In the genomic region with DNA sequence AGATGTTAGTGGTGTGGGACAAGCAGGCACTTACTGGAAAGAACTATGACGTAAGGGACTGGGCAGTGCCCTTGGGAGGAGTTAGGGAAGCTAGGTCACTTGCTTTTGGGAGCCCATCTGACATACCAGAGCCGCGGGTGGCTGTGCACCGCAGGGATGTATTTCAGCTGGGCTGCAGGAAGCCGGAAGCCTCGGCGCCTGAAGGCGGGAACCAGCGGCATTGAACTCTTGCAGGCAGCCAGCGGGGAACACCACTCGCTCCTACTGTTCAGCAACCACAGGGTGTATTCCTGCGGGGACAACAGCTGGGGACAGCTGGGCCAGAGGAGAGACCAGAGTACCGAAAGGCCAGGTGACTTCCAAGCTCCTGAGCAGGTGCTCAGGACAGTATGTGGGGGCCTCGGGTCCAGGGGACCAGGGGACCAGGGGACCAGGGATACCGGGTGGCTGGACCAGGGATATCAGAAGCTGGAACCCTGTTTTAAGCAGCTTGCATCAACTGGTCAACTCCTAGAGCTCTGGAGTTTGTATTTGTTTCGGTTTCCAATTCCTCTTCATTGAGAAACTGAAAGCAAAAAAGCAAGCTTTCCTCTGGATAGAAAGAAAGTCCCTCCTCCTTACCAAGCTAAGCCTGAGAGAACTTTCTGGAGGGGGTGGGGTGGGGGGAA, we compare ENCODE assay signal across 8 mouse cellular contexts. TPM values are rescaled to one million over a fixed set of nuclear protein-coding genes. Genes with fewer than 3 reads are reported as not detected.
DNase-seq lines count a peak whose midpoint lies in the region; ATAC-seq and TF ChIP-seq lines count a peak whose summit lies in the region.

A gene (plus strand): TSS at position 120 of the 668 bp plus-strand sequence.

- peak within 1 kb of the TSS; percentile 73 for H3K9ac ChIP-seq in MEL (ENCODE audit: control insufficient read depth, low read depth, low read length, poor library complexity, severe bottlenecking)
- H3K9ac ChIP-seq in forebrain, embryonic 16.5 days (replicated peaks; ENCODE audit: low read depth, low read length) = peak within 1 kb of the TSS; percentile 59
- peak within 1 kb of the TSS; percentile 80 for H3K9ac ChIP-seq in lung, embryonic 16.5 days (ENCODE audit: low read length)

- no peak for TF ChIP-seq RAD21 in MEL (IDR thresholded peaks at IDR 0.05; ENCODE audit: low read depth, low read length)

- DNase-seq in MEL (ENCODE audit: low read depth, low spot score) = peak; percentile 82
- DNase-seq in cerebellum, adult 18-20 months = peak; percentile 14 to 20
- peak; percentile 76 to 77 for DNase-seq in heart, postnatal 36 days
- peak; percentile 24 to 39 for DNase-seq in layer of hippocampus, adult 8-10 months (ENCODE audit: low spot score in 2 of 2)
- DNase-seq in ovary, adult 18-20 months (ENCODE audit: low spot score) = peak; percentile 67
- peak; percentile 61 to 65 for DNase-seq in thymus, postnatal 10 days (ENCODE audit: low spot score in 2 of 2)

- H3K36me3 ChIP-seq in MEL (ENCODE audit: control insufficient read depth in 1 of 2, insufficient read depth in 2 of 2, low read length in 2 of 2) = no peaks in the 10 kb centered on the region
- no peaks in the 10 kb centered on the region for H3K36me3 ChIP-seq in forebrain, embryonic 16.5 days (ENCODE audit: control insufficient read depth, insufficient read depth)
- H3K36me3 ChIP-seq in lung, embryonic 16.5 days (ENCODE audit: control insufficient read depth, insufficient read depth, low read length) = no peaks in the 10 kb centered on the region

- H3K4me2 ChIP-seq in forebrain, embryonic 16.5 days (ENCODE audit: low read length) = peak within 1 kb of the TSS; percentile 71
- H3K4me2 ChIP-seq in lung, embryonic 16.5 days (ENCODE audit: low read depth, low read length) = peak within 1 kb of the TSS; percentile 92

- no peaks in the 10 kb centered on the region for H3K9me3 ChIP-seq in MEL (replicated peaks; ENCODE audit: insufficient read depth, low read length)
- H3K9me3 ChIP-seq in forebrain, embryonic 16.5 days (ENCODE audit: control insufficient read depth, low read length) = no peaks in the 10 kb centered on the region
- no peaks in the 10 kb centered on the region for H3K9me3 ChIP-seq in lung, embryonic 16.5 days (ENCODE audit: control insufficient read depth, low read length)

- peak; percentile 77 for ATAC-seq in forebrain, embryonic 16.5 days
- peak; percentile 95 for ATAC-seq in lung, embryonic 16.5 days (ENCODE audit: low read depth)

- intact Hi-C loops in heart, postnatal 36 days (cut with DNase I) = loop anchor here (2.0 kb wide), 1 partner anchor 46 kb away; a partner anchor contains a TSS

- no peaks in the 10 kb centered on the region for H3K27me3 ChIP-seq in MEL (ENCODE audit: control insufficient read depth in 1 of 2, insufficient read depth in 2 of 2, low read length in 2 of 2)
- no peaks in the 10 kb centered on the region for H3K27me3 ChIP-seq in forebrain, embryonic 16.5 days (replicated peaks; ENCODE audit: control insufficient read depth, insufficient read depth, low read length)
- no peaks in the 10 kb centered on the region for H3K27me3 ChIP-seq in lung, embryonic 16.5 days (ENCODE audit: control insufficient read depth, insufficient read depth, low read depth, low read length)

- TF ChIP-seq CTCF in MEL (IDR thresholded peaks at IDR 0.05 in 2 of 3, conservative IDR thresholded peaks at IDR 0.05 in 1 of 3; ENCODE audit: control insufficient read depth in 1 of 3, insufficient read depth in 1 of 3, low read depth in 2 of 3, low read length in 3 of 3, poor library complexity in 1 of 3, severe bottlenecking in 1 of 3) = no peak

- H3K4me1 ChIP-seq in MEL (ENCODE audit: control insufficient read depth in 1 of 2, insufficient read depth in 2 of 2, low read length in 2 of 2) = no peaks in the 10 kb centered on the region
- H3K4me1 ChIP-seq in forebrain, embryonic 16.5 days (replicated peaks; ENCODE audit: control insufficient read depth, insufficient read depth, low read length) = peaks cover 7% of the 10 kb centered on the region; the same call in 1 of the 2 replicates
- H3K4me1 ChIP-seq in lung, embryonic 16.5 days (replicated peaks; ENCODE audit: control insufficient read depth, insufficient read depth, low read length) = peaks cover 2% of the 10 kb centered on the region; the same call in 1 of the 2 replicates

- TF ChIP-seq POLR2A in MEL (IDR thresholded peaks at IDR 0.05; ENCODE audit: control insufficient read depth in 1 of 2, insufficient read depth in 1 of 2, low read depth in 1 of 2, low read length in 2 of 2, poor library complexity in 1 of 2) = peak; percentile 45 to 46; a peak in 1 of 4 replicates

- peak within 1 kb of the TSS; percentile 43 for H3K27ac ChIP-seq in MEL (ENCODE audit: control insufficient read depth, low read depth, low read length)
- H3K27ac ChIP-seq in forebrain, embryonic 16.5 days (ENCODE audit: low read length) = no peak within 1 kb of the TSS
- peak within 1 kb of the TSS; percentile 73 for H3K27ac ChIP-seq in lung, embryonic 16.5 days (ENCODE audit: low read length)

- peak within 1 kb of the TSS; percentile 72 to 96 for H3K4me3 ChIP-seq in MEL (ENCODE audit: control insufficient read depth in 1 of 2, insufficient read depth in 1 of 2, low read depth in 2 of 2, low read length in 2 of 2)
- peak within 1 kb of the TSS; percentile 45 for H3K4me3 ChIP-seq in forebrain, embryonic 16.5 days (replicated peaks; ENCODE audit: low read length)
- peak within 1 kb of the TSS; percentile 82 for H3K4me3 ChIP-seq in lung, embryonic 16.5 days (ENCODE audit: low read length)

- 4% methylated on average over 16 of the region's 16 CpGs for WGBS in forebrain, embryonic 16.5 days
- WGBS in lung, embryonic 16.5 days = under 1% methylated on average over 16 of the region's 16 CpGs

- H3K79me2 ChIP-seq in MEL (ENCODE audit: control insufficient read depth, insufficient read depth, low read length, poor library complexity) = no peaks in the 10 kb centered on the region; the same call in 1 of the 2 replicates

- TF ChIP-seq EP300 in MEL (IDR thresholded peaks at IDR 0.05; ENCODE audit: low read depth in 1 of 2, low read length in 2 of 2) = no peak

TF ChIP-seq in MEL, 35 proteins besides CTCF, POLR2A, EP300 and RAD21:
- 0 out of 2 replicates have a peak, but pooled peaks have one; percentile 20 for TF ChIP-seq HCFC1 (IDR thresholded peaks at IDR 0.05; ENCODE audit: low read depth, low read length)
- peak; percentile 35; the same call in 1 of the 2 replicates for TF ChIP-seq TBP (IDR thresholded peaks at IDR 0.05; ENCODE audit: low read depth, low read length)
- no peak for TF ChIP-seq KAT2A (conservative IDR thresholded peaks at IDR 0.05; ENCODE audit: low read depth, low read length)
- TF ChIP-seq MAZ (IDR thresholded peaks at IDR 0.05; ENCODE audit: low read depth, low read length) = no peak
- TF ChIP-seq E2F4 (IDR thresholded peaks at IDR 0.05; ENCODE audit: borderline replicate concordance, low read depth, low read length) = 0 out of 2 replicates have a peak, but pooled peaks have one; percentile 79
- peak; percentile 50; the same call in 1 of the 2 replicates for TF ChIP-seq ELF1 (IDR thresholded peaks at IDR 0.05; ENCODE audit: low read depth, low read length)
- peak; percentile 36 for TF ChIP-seq NELFE (IDR thresholded peaks at IDR 0.05; ENCODE audit: low read depth, low read length)
- TF ChIP-seq SMC3 (IDR thresholded peaks at IDR 0.05; ENCODE audit: low read depth, low read length) = 0 out of 2 replicates have a peak, but pooled peaks have one; percentile 7
- no peak for TF ChIP-seq MYB (IDR thresholded peaks at IDR 0.05; ENCODE audit: low read depth, low read length)
- no peak for TF ChIP-seq MEF2A (IDR thresholded peaks at IDR 0.05; ENCODE audit: extremely low read depth, insufficient replicate concordance, low read depth, low read length, poor library complexity, severe bottlenecking)
- no peak for TF ChIP-seq BHLHE40 (IDR thresholded peaks at IDR 0.05; ENCODE audit: borderline replicate concordance, low read depth, low read length)
- peak; percentile 17 for TF ChIP-seq MXI1 (IDR thresholded peaks at IDR 0.05; ENCODE audit: low read depth, low read length)
- no peak for TF ChIP-seq TAL1 (IDR thresholded peaks at IDR 0.05; ENCODE audit: low read length)
- TF ChIP-seq MAFK (IDR thresholded peaks at IDR 0.05; ENCODE audit: borderline replicate concordance, low read depth, low read length) = no peak
- TF ChIP-seq MAX (IDR thresholded peaks at IDR 0.05; ENCODE audit: low read length) = 0 out of 2 replicates have a peak, but pooled peaks have one; percentile 14
- TF ChIP-seq SIN3A (IDR thresholded peaks at IDR 0.05; ENCODE audit: low read length) = peak; percentile 36
- peak; percentile 33 for TF ChIP-seq ETS1 (IDR thresholded peaks at IDR 0.05; ENCODE audit: low read depth, low read length)

RNA-seq across cellular contexts. Expression of the gene that starts here (rescaled TPM):
- total RNA-seq in MEL (2012; rRNA removed) = 2.0 and 2.4 TPM in 2 replicates
- 1 to 10 TPM in 1 of 2 experiments, not detected in 1; 5.1 TPM for polyA plus RNA-seq in MEL (2012; ENCODE audit: insufficient read depth in 1 of 2, insufficient read length in 2 of 2, low read depth in 1 of 2, low replicate concordance in 2 of 2, missing spikeins in 1 of 2)
- polyA plus RNA-seq in forebrain, embryonic 16.5 days (2015; fragmentation: Nextera tagmentation; extraction: Ambion mirVana) = 1.1 and 1.2 TPM in 2 replicates
- total RNA-seq in heart, postnatal 36 days (2021) = 1 to 10 TPM; 2.9 to 4.9 TPM
- total RNA-seq in layer of hippocampus, adult 8-10 months (2022) = 10 to 100 TPM in 3 of 4 experiments, 1 to 10 TPM in 1; 9.7 to 13.5 (median 11.4) TPM
- polyA plus RNA-seq in lung, embryonic 16.5 days (2015; fragmentation: Nextera tagmentation; extraction: Ambion mirVana) = 3.8 and 4.4 TPM in 2 replicates

Comparison
In these comparisons a context has a peak if more than half of its experiments do, and no peak if none do; other contexts are left out.
1. DNase-seq: peak in every context shown above with its lines; median percentile 82 in MEL; 76 in heart, postnatal 36 days; 67 in ovary, adult 18-20 months; 63 in thymus, postnatal 10 days; 32 in layer of hippocampus, adult 8-10 months; 17 in cerebellum, adult 18-20 months.